Mouse (Mus musculus) retina, embryonic 14.5 days (tissue): ENCODE measurements around the gene Atp1a4.

Experiments
- DNase-seq: peaks from one replicate; pipeline ENCODE4 v3.0.0-alpha.2; 2015; ENCODE audit warnings: low spot score

Atp1a4 gene

GRCm38 (mm10) chr1:172197851-172198250 lies 60.4 kb downstream of the Atp1a4 start:
- DNase-seq: no peak

GRCm38 (mm10) chr1:172197146-172197545 lies 61.1 kb downstream of the Atp1a4 start:
- DNase-seq: no peak

DNA sequence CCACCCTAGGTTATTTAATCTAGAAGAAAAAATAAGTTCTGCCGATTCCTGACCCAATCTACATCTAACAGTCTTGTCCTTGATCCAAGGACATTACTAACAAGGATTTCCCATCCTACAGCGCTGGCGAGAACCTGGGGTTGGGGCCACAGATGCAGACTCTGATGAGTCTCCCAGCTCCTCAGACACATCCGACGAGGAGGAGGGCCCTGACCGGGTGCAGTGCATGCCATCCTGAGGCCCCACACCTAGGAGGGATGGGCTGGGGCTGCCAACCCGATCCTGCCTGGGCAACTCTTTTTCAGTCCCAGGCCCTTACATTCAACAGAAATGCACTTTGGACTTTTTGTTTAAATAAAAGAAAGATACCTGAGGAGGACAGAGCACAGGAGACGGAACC lies 63.8 kb downstream of the Atp1a4 start:
- no peak for DNase-seq

DNA sequence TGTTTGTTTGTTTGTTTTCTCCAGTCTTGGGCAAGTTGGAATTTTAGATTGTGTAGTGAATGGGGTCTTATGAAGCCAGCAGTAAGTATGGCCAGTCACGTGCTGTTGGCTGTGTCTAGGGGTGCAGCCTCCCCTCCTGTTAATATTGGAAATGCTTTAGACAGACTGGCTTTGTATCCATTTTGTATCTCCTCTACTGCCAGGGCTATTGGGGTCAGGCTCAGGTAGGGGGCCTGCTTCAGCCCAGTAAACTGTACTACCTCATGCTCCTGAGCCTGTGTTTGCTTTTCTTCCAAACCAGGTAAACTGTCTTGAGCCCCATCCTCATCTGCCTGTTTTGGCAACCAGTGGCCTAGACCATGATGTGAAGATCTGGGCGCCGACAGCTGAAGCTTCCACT lies 66.0 kb downstream of the Atp1a4 start:
- no peak for DNase-seq

- no peak for DNase-seq
Observed at GRCm38 (mm10) chr1:172191578-172191977, 66.6 kb downstream of the Atp1a4 start.

- DNase-seq: peak; percentile 68
Observed at GRCm38 (mm10) chr1:172188891-172189290, 69.3 kb downstream of the Atp1a4 start.

DNA sequence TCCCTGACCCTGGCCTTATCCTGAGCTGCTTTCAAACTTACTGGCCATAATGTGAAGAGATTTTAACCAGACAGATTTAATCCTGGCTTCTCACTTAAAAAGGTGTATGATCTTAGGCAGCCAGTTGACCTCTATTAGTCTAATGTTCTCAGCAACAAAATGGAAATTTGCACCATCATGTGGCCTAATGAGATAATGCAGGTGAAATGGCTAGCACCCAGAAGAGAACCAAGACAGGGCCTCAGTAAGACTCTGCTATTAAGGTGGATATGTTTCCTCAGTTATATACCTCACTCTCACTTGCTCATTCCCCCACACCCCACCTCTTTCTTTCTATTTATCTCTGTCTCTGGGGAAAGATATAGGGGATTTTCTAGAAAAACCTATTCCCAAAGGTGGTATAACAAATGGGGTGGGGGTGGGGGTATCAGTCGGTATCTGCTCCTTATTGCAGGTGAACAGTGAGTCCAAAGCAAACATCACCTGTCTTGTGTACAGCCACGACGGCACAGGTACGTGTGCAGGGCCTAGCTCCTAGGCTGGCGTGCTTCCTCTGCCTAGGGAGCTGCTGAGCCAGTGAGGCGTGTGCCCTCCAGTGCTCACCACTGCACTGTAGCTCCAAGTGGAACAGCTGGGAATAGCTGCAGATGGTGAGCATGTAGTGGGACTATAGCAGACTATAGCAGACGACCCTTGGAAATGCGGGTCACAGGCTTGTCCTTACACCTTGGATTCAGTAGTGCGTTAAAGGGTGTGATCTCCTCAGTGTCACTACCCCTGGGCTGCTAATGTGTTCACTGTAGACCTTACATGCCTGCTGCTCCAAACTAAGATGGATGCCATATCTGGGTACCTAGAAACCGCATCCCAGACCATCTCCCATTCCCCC lies 71.6 kb downstream of the Atp1a4 start:
- peak; percentile 63 for DNase-seq

DNA sequence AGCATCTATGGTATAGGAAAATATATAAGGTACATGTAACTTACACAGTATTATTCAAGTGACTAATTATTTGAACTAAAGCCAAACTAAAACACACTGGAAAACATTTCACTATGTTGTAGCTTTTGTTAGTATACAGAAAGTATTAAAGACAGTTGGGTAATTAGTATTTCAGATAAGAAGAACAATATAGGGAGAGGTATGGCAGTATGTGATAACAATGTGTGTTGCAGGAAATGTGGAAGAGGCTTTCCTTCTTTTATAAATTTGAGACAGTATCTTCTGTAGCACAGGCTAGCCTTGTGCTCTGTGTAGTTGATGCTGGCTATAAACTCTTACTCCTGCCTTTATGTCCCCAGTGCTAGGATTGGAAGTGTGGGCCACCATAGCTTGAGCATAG lies 74.3 kb downstream of the Atp1a4 start:
- no peak for DNase-seq

DNA sequence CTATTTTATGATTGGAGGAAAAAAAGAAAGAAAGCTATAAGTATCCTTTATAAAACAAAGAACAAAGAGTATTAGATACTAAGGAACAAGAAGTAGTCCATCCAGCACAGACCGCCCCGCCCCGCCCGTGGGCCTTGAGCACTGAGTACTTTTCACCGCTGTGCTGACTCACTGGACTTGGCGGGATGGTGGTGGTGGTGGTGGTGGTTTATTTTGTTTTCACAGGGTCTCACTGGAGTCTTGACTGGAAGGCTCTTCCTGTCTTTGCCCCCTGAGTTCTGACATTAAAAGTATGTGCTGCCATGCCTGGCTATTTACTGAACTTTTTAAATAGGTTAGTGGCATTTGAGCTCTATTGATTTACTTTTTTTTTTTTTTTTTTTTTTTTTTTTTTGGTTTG lies 75.2 kb downstream of the Atp1a4 start:
- no peak for DNase-seq

DNA sequence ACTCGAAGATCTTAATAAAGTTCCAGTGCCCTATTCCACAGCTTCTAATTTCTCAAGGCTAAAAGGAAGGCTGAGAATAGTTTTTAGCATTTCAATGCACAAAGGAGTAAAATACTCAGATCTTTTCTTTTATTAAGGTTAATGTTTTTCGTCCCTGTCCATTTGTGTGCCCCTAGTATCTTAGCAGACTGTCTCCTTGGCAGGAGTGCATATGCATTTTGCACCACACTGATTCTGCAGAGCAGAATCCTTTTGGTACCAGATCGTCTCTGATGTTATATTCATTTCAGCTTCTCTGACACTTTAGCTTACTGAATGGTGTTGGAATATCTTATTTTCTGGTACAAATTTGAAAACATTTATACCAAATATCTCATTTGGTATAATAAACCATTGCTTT lies 76.4 kb downstream of the Atp1a4 start:
- DNase-seq: no peak

- no peak for DNase-seq
Observed at GRCm38 (mm10) chr1:172180881-172181280, 77.3 kb downstream of the Atp1a4 start.

DNA sequence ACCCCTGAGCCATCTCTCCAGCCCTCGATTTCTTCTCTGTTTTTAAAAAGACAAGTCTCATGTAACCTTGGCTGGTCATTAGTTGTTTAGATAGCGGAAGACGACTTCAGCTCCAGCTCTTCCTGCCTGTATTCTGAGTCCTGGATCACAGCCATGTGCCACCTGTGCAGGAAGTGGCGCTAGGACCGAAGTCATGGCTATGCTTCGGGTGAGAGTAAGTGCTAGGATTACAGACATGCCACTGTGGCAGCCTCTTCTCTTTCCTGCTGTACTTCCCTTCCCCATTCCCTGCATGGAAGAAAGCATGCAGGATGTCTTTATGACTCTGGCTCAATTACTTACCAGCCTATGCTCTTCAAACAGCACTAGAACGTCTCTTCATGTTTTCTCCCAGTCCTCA lies 79.1 kb downstream of the Atp1a4 start:
- DNase-seq: no peak

GRCm38 (mm10) chr1:172177791-172178190 lies 80.4 kb downstream of the Atp1a4 start:
- DNase-seq: no peak
